Comparison of ENCODE assay signal across 14 mouse cellular contexts in genomic region chr13:3767086-3767485, GRCm38 (mm10). TPM values are rescaled to one million over a fixed set of nuclear protein-coding genes. Genes with fewer than 3 reads are reported as not detected.
"Had no signal": no experiment of that assay in that cellular context is flagged by ENCODE, and none has a peak within 500 bp of the region (broad histone marks: within the 10 kb centered on the region; RNA-seq: fewer than 3 reads in every experiment).

No protein-coding gene starts in this region.

- H3K4me2 ChIP-seq: liver, embryonic 13.5 days; midbrain, embryonic 13.5 days had no signal

- H3K9me3 ChIP-seq: liver, embryonic 13.5 days; midbrain, embryonic 13.5 days had no signal

- H3K27me3 ChIP-seq: liver, embryonic 13.5 days; midbrain, embryonic 13.5 days had no signal

- ATAC-seq: intestine, postnatal 0 days; liver, postnatal 0 days; midbrain, embryonic 13.5 days had no signal

- H3K4me1 ChIP-seq: midbrain, embryonic 13.5 days had no signal

- DNase-seq: kidney, adult 8-10 months; kidney, postnatal 25 days; layer of hippocampus, adult 9-11 months; liver; liver, embryonic 13.5 days; liver, postnatal 0 days; right cerebral cortex, postnatal 14 days; thymus, postnatal 36 days had no signal

- H3K4me3 ChIP-seq: liver, embryonic 13.5 days; midbrain, embryonic 13.5 days had no signal

- H3K36me3 ChIP-seq: liver, embryonic 13.5 days; midbrain, embryonic 13.5 days had no signal

- H3K27ac ChIP-seq: liver, embryonic 13.5 days; midbrain, embryonic 13.5 days had no signal

- H3K9ac ChIP-seq: liver, embryonic 13.5 days; liver, postnatal 0 days; midbrain, embryonic 13.5 days had no signal

RNA-seq across cellular contexts. Expression of gene Calml3, which starts 37.0 kb away (rescaled TPM):
- total RNA-seq: left cerebral cortex, postnatal 10 days; megakaryocyte progenitor cell, adult 5-6 weeks had no signal
- polyA plus RNA-seq: intestine, postnatal 0 days; liver, embryonic 13.5 days; liver, postnatal 0 days; midbrain, embryonic 13.5 days; midbrain, postnatal 0 days; neural tube, embryonic 14.5 days had no signal
